Mouse (Mus musculus) liver, postnatal 0 days (tissue): Measurements from ENCODE around the gene Stk24.

Experiments used
- CTCF ChIP-seq: sonication (generic); IDR thresholded peaks from 2 replicates; pipeline ENCODE4 v1.5.1; 2016; ENCODE audit warnings: antibody characterized with exemption, low read depth
- EP300 ChIP-seq: IDR thresholded peaks from 2 replicates; pipeline ENCODE4 v1.6.1; 2016; ENCODE audit warnings: antibody characterized with exemption, low read depth, mild to moderate bottlenecking

DNA sequence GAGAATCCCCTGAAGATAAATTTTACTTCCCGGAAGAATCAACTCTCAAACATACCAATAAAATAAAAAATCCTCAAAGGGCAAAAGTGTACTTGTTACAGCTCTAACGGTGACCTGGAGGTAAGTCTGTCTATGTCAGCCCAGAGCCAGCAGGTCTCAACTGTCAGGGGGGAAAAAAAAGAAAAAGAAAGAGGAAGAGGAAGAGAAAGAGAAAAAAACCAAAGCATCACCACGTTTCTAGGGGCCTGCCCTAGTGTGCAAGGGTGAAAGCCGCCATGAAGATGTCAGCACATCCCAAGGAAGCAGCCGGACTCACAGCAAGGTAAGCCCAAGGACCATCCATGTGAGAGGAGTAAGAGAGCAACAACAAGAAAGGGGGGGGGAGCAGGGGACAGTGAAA lies 50.9 kb downstream of the Stk24 start:
- no peak for TF ChIP-seq EP300
- no peak for TF ChIP-seq CTCF
